Mouse (Mus musculus): ENCODE data around the gene Emc4. TPM values are rescaled to one million over a fixed set of nuclear protein-coding genes. Genes with fewer than 3 reads are reported as not detected.

Emc4 gene
- total RNA-seq (2021): 100 to 1,000 TPM; 141 to 144 TPM

DNA sequence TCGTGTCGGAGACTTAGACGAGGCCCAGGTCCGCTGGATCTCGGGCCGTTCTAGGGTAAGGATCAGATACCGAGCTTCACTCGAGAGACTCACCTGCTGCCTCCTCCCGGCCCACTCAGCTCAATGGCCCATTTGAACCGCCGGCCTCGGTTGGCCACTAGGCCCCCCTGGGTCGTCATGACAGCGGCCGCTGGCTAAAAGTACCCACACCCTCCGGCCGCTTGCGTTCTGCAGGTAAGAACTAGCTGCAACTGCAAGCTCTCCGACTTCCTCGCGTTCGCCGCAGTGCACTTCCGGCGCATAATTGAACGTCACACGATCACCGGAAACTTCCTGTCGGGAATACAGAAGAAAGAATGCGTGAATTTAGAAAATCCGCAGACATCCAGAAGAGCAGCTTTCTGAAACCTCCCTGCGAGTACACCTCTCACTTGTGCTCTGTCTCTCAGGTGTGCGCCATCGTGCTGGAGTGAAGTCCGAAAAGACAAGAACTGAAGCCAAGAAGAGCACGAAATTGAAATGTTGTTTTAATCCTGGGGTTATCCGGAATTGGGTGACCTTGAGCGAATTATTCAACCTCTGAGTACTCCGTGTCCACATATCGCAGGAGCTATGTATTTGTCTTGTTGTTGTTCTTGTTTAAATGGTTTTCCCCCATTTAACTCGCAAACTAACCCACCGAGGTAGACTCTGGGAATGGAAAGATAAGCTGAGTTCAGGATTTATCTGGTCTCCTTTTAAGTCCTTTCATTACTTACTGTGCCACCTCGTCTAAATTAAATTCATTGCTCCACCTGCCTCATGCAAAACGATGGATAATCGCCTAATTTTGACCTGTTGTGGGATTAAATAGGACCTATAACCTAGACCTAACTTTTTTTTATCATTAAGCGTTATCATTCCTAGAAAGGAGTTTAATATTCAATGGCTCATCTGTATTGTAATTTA lies at the start of gene Emc4:
Emc4 (minus strand) TSS at position 302 of the 948 bp plus-strand sequence.
- peak; percentile 89 to 94 for DNase-seq (ENCODE audit: extremely low spot score in 1 of 2, low spot score in 1 of 2)

DNA sequence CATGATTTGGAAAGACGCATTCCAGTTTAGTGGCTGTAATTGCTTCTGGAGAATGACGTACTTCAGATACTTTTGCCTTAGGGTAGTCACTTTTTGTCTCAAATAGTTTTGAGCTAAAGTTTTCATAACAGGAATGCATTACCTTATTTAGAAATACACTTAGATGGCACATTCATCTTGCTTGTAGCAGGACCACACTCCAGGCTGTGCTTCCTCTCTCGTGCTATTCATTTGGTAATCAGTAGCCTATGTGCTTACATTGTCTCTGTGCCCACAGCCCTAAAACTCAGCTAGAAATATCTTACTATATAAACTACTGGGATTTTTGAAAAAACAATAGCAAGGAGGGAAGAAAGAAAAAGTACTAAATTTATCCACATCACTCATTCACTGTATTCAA lies 39.2 kb upstream of the Emc4 start:
- DNase-seq (ENCODE audit: extremely low spot score in 1 of 2, low spot score in 1 of 2): no peak

DNA sequence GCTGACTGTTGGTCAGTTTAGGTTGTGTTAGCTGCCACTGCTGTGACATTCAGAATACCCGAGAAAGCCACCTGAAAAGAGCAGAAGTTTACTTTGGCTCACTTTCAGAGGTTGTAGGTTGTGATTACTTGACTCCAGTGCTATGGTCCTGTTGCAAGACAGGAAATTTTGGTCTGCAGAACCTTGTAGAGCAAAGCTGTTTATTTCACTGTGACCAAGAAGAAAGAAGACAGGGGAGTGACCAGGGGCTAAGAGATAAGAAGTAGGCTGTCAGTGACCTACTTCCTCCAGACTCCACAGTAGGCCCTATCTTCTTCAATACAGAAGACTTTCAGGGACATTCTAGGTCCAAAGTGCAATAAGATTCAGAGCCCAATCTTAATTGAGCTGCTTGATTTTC lies 28.8 kb upstream of the Emc4 start:
- DNase-seq (ENCODE audit: extremely low spot score in 1 of 2, low spot score in 1 of 2): no peak

DNA sequence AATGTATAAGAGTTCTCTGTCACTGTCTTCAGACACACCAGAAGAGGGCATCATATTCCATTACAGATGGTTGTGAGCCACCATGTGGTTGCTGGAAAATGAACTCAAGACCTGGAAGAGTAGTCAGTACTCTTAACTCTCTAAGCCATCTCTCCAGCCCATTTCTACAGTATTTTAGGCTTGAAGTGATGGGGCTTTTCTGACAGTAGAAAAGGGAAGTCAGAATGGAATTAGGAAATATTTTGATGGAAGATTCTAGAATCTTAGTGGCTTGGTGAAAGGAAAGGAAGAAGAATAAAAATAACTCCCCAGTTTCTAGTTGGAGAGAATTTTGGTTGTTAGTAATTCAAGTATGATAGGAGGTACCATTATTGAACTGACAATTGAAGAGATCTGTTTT lies 26.1 kb upstream of the Emc4 start:
- no peak for DNase-seq (ENCODE audit: extremely low spot score in 1 of 2, low spot score in 1 of 2)

DNA sequence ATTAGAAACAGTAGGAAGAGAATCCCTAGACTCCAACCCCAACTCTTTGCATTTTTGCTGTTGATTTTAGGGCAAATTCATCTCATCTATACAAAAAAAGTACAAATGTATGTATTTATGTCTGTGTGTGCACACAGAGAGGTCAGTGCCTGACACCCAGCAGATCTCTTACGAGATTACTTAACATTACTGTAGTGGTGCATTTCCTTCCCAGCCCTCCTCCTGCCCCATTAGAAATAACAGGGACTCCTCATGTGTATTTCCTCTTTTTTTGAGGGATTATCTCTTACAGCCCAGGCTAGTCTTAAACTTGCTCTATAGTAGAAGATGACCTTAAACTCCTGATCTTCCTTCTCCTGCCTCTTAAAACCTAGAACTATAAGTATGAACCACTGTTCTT lies 24.9 kb upstream of the Emc4 start:
- DNase-seq (ENCODE audit: extremely low spot score in 1 of 2, low spot score in 1 of 2): no peak

DNA sequence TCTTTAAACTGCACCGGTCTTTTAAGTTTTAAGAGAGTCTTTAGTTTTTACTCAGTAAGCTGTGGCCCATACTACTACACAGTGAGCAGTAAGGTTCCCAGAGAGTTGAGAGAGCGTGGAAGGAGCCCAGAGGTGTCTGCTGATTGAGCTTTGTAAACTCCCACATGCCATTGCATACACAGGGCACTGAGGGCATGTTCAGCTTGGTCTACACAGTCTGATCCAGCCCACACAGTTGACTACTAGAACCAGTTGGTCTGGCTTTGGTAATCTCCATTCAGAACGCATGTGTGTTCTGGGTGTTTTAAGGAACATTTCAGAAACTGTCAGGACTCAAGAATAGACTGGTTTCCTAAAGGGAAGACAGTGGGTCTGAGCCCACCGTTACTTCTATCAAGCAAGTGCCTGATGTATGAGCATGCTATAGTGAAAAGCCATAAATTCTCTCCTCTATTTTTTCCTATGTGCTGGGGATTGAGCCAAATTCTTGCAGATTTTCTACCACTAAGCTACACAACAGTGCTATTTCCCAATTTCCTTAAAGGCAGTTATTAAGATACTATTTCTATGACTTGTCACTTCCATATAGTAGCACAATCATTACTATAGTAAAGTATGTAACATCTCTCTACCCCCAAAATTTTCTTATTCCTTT lies 23.6 kb upstream of the Emc4 start:
- DNase-seq (ENCODE audit: extremely low spot score in 1 of 2, low spot score in 1 of 2): no peak

DNA sequence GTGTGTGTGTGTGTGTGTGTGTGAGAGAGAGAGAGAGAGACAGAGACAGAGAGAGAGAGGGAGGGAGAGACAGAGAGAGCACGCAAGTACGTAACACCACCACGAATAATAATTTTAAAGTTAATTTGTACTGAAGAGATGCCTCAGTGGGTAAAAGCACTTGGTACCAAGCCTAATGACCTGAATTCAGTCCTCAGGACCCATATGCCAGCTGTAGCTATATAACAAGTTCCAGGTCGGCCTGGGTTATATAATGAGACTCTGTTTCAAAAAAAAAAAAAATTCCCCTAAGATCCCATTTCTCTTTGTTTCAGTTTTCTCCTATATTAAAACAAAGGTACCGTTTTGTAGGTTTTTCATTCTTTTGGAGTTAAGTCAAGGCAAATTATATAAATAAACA lies 23.0 kb upstream of the Emc4 start:
- no peak for DNase-seq (ENCODE audit: extremely low spot score in 1 of 2, low spot score in 1 of 2)

DNA sequence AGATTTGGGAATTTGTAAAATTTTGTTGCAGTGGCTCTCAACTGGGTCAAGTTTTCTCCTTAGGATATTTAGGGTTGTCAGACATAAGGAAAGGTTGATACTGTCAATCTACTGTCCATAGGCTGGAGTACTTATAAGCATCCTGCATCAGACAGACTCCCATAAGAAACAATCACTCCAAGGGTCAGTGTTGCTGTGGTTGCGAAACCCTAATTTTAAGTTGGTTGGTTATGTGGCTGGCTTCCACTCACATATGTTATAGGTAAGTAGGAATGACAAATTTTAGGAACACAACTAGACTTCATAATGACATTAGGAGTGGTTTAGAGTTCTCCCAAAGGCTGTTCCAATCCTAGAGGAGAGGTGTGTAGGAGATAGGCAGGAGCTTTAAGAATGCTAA lies 13.4 kb upstream of the Emc4 start:
- DNase-seq (ENCODE audit: extremely low spot score in 1 of 2, low spot score in 1 of 2): no peak

DNA sequence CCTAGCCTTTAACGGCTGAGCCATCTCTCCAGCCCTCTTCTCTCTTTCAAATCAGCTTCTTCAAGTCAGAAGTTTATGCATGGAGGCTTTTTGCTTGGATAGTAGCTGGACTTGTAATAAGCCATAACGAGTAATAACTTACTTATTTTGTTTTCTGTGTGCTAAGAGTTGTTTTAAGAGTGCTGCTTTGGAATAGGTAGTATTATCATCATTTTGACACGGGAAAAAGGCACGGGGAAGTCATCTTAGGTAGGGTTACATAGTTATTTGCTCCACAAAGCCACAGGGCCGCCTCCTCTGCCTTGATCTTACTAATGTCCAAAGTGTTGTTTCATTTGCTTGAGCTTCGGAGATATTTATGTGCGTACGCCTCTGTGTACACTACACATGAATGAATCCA lies 12.3 kb upstream of the Emc4 start:
- DNase-seq (ENCODE audit: extremely low spot score in 1 of 2, low spot score in 1 of 2): no peak

DNA sequence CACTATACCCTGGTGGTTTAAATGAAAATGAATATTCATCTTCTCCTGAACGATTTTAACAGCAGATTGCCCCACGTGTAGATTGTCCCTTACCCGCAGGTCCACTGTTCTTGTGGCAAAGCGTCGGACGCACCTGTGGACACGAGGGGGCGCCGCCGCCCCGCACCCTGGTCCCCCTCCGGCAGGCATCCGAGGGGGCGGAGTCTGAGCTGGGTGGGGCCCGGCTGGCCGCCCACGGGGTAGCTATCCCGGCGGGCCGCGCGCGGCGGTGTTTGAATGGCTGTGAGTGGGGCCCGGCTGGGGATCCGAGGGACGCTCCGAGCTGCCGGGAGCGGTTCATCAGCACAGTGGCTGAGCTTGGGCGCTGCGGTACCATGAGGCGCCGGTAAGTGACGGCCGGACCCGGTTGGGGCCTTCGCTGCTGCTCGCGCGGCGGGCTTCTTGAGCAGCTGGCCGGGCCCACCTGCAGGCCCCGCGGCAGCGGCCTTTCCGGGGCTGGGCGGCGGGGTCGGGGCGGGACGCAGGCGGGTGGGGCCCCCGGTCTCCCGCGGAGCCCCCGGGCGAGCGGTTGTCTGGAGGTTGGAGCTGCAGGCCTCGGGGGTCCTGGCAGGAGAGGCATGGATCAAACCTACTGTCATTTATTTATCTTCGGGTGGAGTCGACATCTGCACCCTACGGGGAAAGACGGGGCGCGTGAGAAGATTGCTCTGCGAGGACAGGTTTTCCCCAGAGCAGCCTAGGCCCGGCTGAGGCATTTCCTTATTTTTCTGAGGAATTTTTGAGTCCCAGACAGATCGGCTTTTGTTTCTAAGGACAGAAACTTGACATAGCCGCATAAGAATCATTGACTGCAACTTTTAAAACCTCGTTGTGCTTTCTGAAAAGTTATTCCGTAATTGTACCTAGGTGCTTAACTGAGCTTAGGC lies 11.4 kb upstream of the Emc4 start, which contains the start of gene Katnbl1:
Katnbl1 (plus strand) TSS at position 239 of the 926 bp plus-strand sequence.
- DNase-seq (ENCODE audit: extremely low spot score in 1 of 2, low spot score in 1 of 2): peak; percentile 88 to 89

DNA sequence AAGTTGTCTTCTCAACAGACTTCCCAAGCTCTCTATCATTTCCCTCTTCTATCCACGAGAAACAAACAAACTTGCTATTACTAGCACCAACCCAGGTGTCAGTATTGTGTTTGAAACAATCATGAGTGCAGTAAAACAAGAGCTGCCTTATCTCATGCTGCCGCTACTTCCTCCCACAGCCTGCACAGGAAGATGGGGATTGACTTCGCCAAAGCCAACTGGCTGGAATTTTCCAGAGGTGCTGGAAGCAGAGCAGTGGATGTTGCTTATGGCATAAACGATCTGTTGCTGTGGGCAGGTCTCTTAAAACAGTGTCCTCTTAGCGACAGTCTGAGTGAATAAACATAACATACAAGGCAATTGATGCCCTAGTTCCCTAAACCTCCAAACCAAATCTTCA lies 6.8 kb upstream of the Emc4 start:
- no peak for DNase-seq (ENCODE audit: extremely low spot score in 1 of 2, low spot score in 1 of 2)

DNA sequence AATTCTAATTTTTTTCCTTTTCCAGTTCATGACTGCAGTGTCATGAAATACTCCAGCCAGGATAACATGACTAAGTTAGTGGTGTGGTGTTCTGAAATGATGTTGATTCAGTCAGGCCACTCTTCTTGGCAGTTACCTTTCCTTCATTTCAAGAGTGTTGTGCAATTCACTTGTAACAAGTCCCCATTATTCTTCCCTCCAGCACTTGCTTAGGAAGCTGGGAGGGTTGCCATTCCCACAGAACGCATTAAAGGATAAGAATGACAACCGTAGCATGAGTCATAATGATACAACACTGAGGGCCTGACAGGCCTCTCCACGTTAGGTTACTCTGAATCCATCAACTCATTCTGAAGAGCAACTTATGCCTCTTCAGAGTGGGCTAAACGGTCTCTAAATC lies 5.3 kb upstream of the Emc4 start:
- no peak for DNase-seq (ENCODE audit: extremely low spot score in 1 of 2, low spot score in 1 of 2)

DNA sequence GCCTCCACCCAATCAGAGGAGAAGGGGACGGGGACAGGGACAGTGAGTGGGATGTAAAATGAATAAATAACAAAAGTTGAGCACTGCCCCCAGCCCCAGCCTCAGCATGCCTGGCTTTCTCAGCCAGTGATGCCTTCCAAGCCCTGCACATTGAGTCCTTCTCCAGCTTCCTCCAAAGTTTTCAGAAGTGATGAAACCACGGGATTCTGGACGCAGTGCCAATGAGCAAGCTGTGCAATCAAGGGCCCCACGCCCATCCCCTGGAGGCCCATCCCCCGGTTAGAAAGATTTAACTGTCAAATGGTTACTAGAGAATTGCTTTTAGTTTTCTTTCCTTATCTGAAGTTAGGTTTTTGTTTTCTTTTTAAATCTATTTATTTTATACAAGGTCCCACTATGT lies 2.1 kb upstream of the Emc4 start:
- DNase-seq (ENCODE audit: extremely low spot score in 1 of 2, low spot score in 1 of 2): no peak

DNA sequence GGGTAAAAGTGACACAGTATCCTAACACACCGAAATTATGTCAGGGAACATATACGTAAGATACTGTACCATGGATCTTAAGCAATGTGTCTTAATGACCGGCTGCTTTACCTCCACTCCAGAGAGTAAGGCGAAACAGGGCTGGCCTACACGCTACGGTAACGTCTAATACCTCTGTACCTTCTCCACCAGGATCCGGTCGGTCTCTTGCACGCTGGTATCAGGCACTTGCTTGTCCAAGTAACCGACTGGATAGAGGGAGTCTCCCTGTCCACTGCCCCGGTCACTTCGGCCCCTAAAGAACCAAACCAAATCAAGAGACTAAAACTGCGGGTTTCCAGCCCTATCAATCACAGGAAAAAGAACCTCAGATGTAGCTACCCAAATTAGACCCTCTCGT lies 605 bp downstream of the Emc4 start:
- peak in 1 of 2 experiments; percentile 7 for DNase-seq (ENCODE audit: extremely low spot score in 1 of 2, low spot score in 1 of 2)

DNA sequence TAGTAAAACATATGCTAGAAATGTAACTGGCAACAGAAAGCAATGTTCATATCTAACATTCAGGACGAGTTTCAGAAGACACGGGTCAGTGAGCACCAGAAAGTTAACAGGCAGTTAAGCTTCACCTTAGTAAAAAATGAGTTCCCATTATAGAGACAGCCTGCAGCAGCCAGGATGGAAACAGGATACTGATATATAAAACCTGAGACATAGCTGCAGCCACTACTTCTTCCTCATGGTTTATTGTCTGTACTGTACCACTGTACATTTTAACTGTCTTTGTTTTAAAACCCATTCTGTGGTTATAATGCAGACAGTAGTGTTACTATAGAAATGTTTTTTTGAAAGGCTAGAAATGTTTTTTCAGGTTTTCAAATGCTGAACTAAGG lies 7.1 kb downstream of the Emc4 start:
- DNase-seq (ENCODE audit: extremely low spot score in 1 of 2, low spot score in 1 of 2): no peak

DNA sequence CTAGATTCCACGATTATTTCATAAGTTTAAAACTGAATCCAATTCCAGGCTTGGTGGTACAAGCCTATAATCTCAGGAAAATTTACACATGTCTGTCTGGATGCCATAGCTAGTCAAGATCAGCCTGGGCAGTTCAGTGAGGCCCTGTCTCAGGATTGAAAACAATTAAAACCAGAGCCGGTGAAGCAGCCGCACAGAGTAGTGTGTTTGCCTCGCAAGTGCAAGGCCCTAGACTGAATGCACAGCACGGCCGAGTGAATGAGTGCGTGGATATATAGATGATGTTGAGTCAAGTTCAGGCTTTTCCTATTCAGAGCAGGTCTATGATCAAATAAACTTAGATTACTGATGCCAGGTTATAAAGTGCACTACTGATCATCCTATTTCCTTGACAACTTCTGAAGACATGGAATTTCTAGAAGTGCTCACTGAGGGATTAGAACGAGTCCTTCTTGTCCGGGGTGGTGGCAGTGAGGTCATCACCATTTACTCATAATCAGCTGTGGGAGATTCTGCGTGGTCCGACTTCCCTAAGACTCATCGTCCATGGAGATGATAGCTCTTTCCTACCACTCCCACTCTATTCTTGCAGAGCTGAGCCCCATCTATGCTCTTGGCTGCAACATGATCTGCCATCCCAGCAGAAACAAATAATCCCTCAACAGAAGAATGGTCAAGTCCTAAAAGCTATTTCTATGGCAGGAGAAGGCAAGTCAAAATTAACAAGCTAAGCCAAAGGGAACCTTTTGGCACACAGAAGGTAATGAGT lies 7.6 kb downstream of the Emc4 start:
- DNase-seq (ENCODE audit: extremely low spot score in 1 of 2, low spot score in 1 of 2): no peak

DNA sequence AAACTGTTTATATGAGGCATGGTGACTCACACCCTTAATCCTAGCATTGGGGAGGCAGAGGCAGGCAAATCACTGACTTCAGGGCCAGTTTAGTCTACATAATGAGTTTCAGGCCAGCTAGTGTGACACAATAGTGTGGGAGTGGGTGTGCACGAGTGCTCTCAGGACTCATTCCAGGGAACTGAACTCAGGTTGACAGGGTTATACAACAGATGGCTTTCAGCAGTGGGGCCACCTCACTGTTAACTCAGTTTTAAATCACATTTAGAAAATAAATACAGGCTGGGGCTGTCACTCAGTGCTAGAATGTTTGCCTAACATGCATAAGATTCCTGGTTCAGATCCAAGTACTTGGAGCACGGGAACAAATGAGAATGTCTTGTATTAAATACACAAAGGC lies 8.2 kb downstream of the Emc4 start:
- DNase-seq (ENCODE audit: extremely low spot score in 1 of 2, low spot score in 1 of 2): no peak

DNA sequence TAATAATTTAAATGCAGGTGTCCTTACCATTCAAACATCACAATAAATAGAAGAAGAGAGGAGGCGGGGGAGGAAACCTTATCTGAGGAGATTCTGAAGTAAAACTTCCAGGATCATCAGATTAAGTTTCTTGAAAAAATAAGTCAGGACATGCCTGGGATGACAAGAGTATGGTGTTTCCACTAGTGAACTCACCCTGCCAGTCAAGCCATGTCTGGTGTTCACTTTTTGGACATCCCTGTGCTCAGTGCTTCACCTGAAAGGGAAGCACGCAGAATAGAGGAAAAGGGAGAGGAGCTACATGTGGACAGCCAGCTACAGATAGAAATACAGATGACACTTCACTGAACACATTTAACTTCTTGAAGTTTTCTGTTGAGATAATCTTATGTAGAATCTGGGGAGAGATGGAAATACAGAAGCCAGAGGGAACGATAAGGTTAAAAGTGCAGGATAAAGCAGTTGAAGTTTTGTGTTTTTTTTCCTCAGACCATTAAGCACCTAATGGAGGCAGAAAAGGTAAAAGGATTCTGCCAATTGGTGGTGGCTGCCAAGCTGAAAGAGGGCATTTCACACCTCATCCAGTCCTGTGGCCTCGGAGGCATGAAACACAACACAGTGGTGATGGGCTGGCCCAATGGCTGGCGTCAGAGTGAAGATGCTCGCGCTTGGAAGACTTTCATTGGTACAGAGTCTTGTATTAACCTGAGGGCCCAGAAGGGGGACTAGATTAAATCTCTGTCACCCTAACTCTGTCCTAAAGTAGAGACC lies 14.0 kb downstream of the Emc4 start:
- DNase-seq (ENCODE audit: extremely low spot score in 1 of 2, low spot score in 1 of 2): no peak

DNA sequence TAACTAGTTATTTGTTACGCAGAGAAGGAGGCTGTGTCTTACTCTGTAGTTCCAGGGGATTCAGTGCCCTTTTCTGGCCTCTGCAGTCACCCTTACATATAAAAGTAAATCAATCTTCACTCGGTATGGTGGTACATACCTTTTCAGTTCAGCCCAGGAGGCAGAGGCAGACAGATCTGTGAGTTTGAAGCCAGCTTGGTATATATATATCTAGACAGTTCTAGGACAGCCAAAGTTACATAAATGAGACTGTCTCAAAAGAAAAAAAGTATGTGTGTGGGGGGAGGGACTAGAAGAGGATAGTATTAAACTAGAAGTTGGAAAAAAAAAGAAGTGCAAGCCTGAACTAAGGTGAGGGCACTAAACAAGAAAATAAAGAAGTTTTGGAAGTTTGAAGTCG lies 19.6 kb downstream of the Emc4 start:
- DNase-seq (ENCODE audit: extremely low spot score in 1 of 2, low spot score in 1 of 2): no peak
